Mouse (Mus musculus): Measurements from ENCODE around the gene Nfe2l2.

- TF ChIP-seq CTCF (IDR thresholded peaks at IDR 0.05; ENCODE audit: insufficient read depth, low read length) (no peak), POLR2A (IDR thresholded peaks at IDR 0.05; ENCODE audit: borderline replicate concordance, extremely low read depth, low read depth, low read length) (no peak)
Measured at GRCm38 (mm10) chr2:75631421-75631820, 73.0 kb downstream of the Nfe2l2 start.

Data from lung, adult 2 months (tissue).